Mouse (Mus musculus): ENCODE measurements around the gene Rragd.
"Not testable (repeated sequence)": the region's sequence is repeated elsewhere in the genome, so short reads cannot be mapped to it uniquely, and the experiment has no call there.

Rragd gene

GRCm38 (mm10) chr4:32982716-32983175 lies at the start of gene Rragd:
Rragd (plus strand) TSS chr4:32983037.
- peak in 1 of 2 experiments; percentile 12 for DNase-seq (ENCODE audit: low spot score in 2 of 2)

DNA sequence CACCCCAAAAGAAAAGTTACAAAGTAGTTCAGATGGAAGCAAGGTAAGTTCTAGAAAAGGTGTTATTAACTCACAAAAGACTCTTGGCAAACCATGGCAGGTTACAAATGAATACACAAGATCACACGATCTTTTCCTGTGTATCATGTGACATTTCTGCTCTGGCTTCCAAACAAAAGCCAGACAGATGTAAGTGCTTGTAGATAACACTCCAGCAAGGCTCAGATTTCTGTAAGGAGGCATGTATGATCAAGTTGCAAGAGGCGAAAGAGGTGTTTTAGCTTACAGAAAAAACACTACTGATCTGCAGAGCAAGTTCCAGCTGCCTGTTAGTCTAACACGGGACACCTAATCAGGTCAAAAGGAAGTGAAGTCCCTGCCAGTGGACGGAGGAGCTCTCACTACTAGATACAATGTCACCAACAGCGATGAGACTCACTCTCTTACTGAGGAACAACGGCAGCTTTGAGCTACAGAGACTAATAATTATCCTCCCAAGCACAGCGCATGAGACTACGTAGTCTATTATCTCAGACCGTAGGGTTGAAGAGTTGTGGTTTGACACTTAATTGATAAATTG lies 46.0 kb upstream of the Rragd start:
- no peak for DNase-seq (ENCODE audit: low spot score in 2 of 2)

- DNase-seq (ENCODE audit: low spot score in 2 of 2), result no peak
Measured at GRCm38 (mm10) chr4:32939521-32939920, 43.3 kb upstream of the Rragd start.

- DNase-seq (ENCODE audit: low spot score in 2 of 2), result no peak
Measured at GRCm38 (mm10) chr4:32939964-32940363, 42.9 kb upstream of the Rragd start.

DNA sequence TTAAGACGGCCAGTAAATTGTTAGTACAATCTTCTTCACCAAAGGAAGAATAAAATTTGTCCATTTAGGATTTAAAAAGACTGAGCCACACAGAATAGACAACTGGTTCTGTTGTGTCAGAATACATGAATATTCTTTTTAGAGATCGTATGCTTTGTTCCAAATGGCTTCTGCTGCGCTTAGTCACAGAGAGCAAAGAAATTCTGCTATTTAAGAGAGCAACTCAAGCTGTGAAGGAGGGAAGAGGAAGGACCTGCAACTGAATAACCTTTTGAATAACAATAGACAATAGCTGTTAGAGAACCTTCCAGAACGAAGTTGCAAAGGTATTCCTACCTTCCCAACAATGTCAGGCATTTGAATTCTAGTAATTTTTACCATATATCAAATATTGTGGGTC lies 41.9 kb upstream of the Rragd start:
- no peak for DNase-seq (ENCODE audit: low spot score in 2 of 2)

GRCm38 (mm10) chr4:32947631-32948030 lies 35.2 kb upstream of the Rragd start:
- DNase-seq (ENCODE audit: low spot score in 2 of 2), result no peak

DNA sequence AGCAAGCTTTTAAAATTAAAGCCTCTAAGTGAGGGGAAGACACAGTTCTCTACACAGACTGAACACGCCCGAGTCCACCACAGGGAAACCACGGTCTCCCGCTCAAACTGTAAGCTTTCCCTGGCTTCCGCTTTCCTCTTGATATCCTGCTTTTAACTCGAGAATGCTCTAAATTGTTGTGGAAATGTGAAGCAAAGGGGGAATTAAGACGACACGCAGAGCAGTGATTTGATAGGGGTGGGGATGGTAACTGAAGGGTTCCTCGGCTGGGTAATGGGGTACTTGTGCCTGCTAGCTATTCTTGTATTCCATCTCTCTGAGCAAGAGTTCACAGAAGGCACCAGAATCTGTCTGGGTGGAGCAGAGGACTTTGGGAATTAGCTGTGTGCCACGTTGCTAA lies 34.1 kb upstream of the Rragd start:
- no peak for DNase-seq (ENCODE audit: low spot score in 2 of 2)

- peak; percentile 75 to 83 for DNase-seq (ENCODE audit: low spot score in 2 of 2)
Measured at GRCm38 (mm10) chr4:32950356-32951034, 32.3 kb upstream of the Rragd start, which contains the start of gene Ankrd6. Ankrd6 (minus strand) TSS chr4:32950841.

DNA sequence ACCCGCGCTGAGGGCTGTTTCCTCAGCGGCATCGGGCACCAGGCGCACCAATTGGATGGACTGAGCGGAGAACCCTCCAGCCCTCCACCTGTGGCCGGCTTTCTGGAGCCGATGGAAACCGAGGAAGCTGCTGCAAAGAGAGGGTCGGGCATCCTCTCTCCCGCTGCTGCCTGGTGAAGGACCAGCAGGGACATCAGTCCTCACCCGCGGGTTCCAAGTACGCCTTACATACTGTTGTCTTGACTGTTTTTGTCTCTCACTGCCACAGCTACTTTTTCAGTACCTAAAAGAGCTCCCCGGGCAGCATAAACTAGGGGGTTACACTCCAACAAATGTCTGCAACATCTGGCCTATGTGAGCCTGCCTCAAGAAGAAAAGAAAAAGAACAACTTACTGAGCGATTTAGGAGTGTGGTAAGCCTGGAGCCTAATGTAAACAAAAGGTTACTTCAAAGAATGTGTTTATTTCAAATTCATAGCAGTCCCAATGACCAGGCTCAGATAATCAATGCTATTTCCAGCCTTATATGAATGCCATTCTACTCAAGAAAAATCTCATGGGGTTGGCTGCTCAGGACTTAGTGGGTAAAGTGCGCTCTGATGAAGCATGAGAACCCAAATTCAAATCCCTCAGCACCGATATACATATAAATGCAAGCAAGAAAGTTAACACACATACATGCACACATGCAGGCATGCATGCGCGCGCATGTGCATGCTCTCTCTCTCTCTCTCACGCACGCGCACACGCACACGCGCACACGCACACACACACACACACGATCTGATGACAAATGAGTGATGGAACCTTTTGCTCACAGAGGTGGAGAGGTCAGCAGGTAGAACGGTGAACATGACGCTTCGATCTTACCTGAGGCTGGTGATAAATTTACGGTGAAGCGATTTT lies 31.5 kb upstream of the Rragd start:
- DNase-seq (ENCODE audit: low spot score in 2 of 2), result peak in 1 of 2 experiments; percentile 17

DNA sequence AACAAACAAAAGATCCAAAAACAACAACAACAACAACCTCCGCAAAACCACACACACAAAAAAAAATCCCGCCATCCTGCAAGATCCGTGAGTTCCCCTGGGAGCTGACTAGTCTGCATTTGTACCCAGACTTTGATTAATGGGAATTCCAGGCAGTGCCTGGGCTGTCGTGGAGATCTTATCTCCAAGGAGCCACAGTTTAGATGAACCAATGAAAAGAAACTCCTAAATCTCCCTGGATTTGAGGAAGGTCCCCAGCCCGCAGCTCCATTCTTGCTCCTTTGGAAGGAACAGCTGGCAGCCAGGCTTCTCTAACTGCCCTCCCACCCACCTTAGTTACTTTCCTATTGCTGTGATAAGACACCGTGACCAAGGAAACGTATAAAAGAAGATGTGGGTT lies 30.2 kb upstream of the Rragd start:
- no peak for DNase-seq (ENCODE audit: low spot score in 2 of 2)

- no peak for DNase-seq (ENCODE audit: low spot score in 2 of 2)
Measured at GRCm38 (mm10) chr4:32956423-32956822, 26.4 kb upstream of the Rragd start.

DNA sequence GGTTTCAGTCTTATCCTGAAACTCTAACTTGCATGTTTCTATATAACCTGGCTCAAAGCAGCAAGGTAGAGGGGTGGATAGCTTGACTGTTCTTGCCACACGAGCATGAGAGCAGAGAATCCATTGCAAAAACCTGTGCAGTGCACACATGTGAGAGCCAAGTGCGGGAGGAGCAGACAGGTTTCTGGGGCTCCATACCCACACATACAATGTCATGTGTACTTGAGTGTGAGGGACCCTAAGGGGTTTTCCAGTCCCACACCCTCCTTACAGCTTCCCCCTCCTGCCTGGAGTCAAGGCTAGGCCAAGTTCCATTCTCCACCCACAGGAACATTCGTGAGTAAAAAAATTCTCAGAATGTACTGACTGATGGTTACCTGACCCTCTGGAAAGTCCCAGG lies 21.4 kb upstream of the Rragd start:
- DNase-seq (ENCODE audit: low spot score in 2 of 2), result no peak

GRCm38 (mm10) chr4:32964619-32965018 lies 18.2 kb upstream of the Rragd start:
- not testable (repeated sequence) for DNase-seq (ENCODE audit: low spot score in 2 of 2)

DNA sequence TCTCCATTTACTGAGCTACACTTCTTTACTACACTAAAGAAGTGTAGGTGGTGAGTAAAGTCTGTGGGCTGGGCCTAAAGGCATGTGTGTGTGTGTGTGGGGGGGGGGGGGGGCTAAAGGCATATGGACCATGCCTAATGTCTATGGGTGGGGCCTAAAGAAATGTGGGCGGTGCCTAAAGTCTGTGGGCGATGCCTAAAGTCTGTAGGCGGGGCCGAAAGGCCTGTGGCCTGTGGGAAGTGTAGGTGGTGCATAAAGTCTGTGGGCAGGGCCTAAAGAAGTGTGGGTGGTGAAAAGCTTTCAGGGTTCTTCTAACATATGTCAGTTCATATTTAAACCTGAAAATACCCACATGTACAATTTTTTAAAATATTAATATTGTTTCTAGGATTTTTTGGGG lies 5.5 kb upstream of the Rragd start:
- no peak for DNase-seq (ENCODE audit: low spot score in 2 of 2)

DNA sequence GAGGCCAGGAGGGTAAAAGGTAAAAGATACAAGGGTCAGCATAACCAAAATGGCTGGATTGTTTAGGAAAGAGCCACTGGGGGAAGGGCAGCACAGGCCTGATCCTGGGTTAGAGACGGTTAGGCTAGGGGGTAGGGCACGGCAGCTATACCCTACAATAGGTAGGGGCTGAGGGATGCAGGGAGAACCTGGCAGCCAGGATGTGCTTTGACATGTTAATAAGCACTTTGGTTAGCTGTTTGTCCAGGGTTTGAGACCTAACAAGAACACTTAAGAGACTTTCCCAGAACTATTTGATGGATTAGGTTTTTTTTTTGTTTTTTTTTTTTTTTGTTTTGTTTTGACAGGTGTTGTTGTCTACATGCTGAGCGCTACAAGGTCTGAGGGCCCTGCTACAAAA lies 2.8 kb upstream of the Rragd start:
- no peak for DNase-seq (ENCODE audit: low spot score in 2 of 2)

DNA sequence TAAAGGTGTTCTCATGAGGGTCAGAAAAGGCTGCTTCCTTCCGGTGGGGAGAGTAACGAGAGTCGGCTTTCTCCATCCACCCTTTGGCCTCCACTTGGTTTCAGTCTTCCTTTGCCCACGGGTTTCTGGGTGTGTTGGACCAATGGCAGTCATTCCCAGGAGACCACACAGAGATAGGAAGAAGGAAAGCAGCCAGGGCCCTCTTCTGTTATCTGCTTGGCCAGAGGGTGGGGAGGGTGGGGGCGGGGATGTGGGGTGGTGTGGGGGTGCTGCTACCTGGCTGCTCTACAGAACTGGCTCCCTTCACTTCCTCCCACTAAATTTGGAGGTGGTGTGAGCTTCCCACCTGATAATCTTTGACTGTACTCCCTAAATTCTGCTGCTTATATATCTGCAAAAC lies 1.2 kb upstream of the Rragd start:
- DNase-seq (ENCODE audit: low spot score in 2 of 2), result no peak

DNA sequence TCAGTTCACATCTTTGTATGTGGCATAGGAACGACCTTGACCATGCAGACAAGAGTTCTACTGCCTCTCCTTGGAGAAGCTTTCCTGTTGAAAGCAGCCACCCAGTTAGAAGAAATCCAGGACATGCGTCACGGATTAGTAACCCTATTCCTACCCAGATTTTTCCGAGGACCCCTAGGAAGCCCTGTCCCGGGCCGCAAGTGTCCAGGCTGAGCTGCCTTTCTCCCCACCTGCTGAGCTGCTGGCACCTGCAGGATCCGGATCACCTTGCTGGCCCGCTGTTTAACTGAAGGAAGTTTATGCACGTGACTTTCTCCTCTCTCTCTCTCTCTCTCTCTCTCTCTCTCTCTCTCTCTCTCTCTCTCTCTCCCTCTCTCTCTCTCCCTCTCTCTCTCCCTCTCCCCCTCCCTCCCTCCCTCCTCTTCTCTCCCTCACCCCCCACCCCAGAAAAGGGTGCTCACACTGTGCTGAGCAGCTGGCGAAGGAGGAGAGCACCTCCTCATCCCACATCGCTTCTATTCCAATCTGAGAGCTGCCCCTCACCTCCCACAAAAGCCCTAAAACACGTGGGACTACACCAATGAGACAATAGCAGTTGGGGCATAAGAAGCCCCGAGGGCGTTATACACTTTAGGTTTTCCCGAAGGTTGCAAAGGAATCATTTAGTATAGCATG lies 659 bp upstream of the Rragd start:
- no peak for DNase-seq (ENCODE audit: low spot score in 2 of 2)

DNA sequence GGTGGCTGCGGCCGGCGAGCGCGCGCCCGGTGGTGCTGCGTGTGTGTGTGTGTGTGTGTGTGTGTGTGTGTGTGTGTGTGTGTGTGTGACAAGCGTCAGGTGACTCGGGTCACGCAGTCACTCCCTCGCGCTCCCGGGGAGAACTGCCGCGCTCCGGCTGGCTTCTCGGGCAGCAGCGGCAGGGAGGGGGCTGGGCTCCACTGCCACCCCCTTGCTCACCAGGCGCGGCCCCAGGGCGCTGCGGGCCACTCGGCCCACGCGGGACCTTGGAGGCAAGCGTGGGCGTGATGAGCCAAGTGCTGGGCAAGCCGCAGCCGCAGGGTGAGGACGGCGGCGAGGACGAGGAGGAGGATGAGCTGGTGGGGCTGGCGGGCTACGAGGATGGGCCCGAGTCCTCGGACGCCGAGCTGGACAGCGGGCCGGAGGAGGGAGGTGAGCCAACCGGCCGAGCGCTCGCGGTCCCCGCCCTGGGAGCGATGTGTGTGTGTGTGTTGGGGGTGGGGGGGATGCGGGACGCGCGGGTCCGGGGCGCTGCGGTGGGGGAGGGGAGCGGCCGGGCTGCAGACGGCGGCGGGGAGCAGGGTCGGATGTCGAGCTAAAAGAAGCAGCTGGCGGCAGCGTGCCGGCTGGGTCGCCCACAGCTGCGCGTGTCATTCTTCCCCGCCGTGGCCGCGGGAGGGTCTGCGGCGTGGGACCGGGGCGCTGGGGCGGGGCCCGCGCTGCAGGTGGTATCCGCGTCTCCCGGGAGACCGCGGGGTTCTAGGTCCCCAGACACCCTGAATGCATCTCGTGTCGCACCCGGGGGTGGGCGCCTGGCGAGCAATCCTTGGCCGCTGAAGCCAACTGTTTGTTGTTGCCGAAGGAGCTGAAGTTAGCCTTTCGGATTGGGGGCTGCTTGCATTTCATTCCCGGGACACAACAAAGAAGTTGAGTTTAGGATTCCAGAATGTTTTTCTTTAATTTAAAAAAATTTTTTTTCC lies 629 bp downstream of the Rragd start:
- peak; percentile 37 to 57 for DNase-seq (ENCODE audit: low spot score in 2 of 2)

DNA sequence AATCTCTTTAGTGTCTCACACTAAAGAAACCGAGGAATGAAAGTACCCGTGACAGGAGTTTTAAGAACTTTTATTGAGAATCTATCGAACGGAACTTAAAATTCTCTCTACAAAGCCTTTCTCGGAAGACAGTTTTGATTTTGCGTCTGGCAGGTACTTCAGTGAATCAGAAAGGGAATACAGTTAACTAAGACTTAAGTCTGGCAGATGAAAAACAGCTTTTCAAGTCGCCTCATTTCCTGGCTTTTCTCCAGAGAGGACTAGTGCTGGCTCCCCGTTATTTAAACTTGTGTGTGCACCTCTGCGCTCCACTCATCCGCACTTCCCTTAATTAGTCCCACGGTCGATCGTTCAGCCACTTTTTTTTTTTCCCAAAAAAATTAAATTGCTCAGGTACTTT lies 1.4 kb downstream of the Rragd start:
- no peak for DNase-seq (ENCODE audit: low spot score in 2 of 2)

GRCm38 (mm10) chr4:32984801-32985675 lies 2.2 kb downstream of the Rragd start:
- DNase-seq (ENCODE audit: low spot score in 2 of 2), result peak in 1 of 2 experiments; percentile 31

Measured in spleen, postnatal 10 days (tissue).